ENCODE assay signal across 8 mouse cellular contexts in genomic region chr13:23555839-23556416, GRCm38 (mm10). TPM values are rescaled to one million over a fixed set of nuclear protein-coding genes. Genes with fewer than 3 reads are reported as not detected.
A peak's percentile ranks its signal among the peaks of the same experiment; 100 is the strongest.
DNase-seq lines count a peak whose midpoint lies in the region; ATAC-seq and TF ChIP-seq lines count a peak whose summit lies in the region.

No protein-coding gene starts in this region.

- peak; percentile 87 for DNase-seq in CD4-positive, CD25-positive, alpha-beta regulatory T cell, adult 2 months (ENCODE audit: low read depth, low spot score)
- peak; percentile 45 to 61 for DNase-seq in adrenal gland, postnatal 36 days
- DNase-seq in kidney, postnatal 0 days (ENCODE audit: low spot score) = peak; percentile 99
- peak; percentile 91 for DNase-seq in liver, adult 2 months (ENCODE audit: extremely low read depth, low read depth, low spot score)
- peak; percentile 54 for DNase-seq in testis, postnatal 10 days (ENCODE audit: low spot score)

- no peaks in the 10 kb centered on the region for H3K36me3 ChIP-seq in embryonic facial prominence, embryonic 15.5 days
- H3K36me3 ChIP-seq in heart, embryonic 13.5 days = no peaks in the 10 kb centered on the region
- H3K36me3 ChIP-seq in kidney, postnatal 0 days (ENCODE audit: insufficient read depth, low read length) = no peaks in the 10 kb centered on the region
- no peaks in the 10 kb centered on the region for H3K36me3 ChIP-seq in liver, adult 2 months (ENCODE audit: control insufficient read depth, insufficient read depth, low read length)

- under 1% methylated on average over 18 of the region's 18 CpGs for WGBS in embryonic facial prominence, embryonic 15.5 days
- WGBS in heart, embryonic 13.5 days = under 1% methylated on average over 18 of the region's 18 CpGs
- WGBS in kidney, postnatal 0 days = under 1% methylated on average over 18 of the region's 18 CpGs
- under 1% methylated on average over 18 of the region's 18 CpGs for WGBS in liver, adult 2 months

- peak; percentile 77 for ATAC-seq in embryonic facial prominence, embryonic 15.5 days (ENCODE audit: insufficient number of reproducible peaks, low FRiP score, low TSS enrichment, low read depth)
- ATAC-seq in heart, embryonic 13.5 days (ENCODE audit: extremely low read depth, insufficient number of reproducible peaks, low FRiP score, low TSS enrichment) = peak; percentile 66
- ATAC-seq in kidney, postnatal 0 days (replicated peaks; ENCODE audit: low FRiP score, low read depth) = peak; percentile 71
- peak; percentile 67 for ATAC-seq in monocyte, adult 5-6 weeks (replicated peaks; ENCODE audit: insufficient number of reproducible peaks, low FRiP score, low TSS enrichment, poor library complexity, severe bottlenecking)

- peak overlapping the region; percentile 58 for H3K9ac ChIP-seq in embryonic facial prominence, embryonic 15.5 days
- H3K9ac ChIP-seq in heart, embryonic 13.5 days = peak overlapping the region; percentile 96
- peak overlapping the region; percentile 88 for H3K9ac ChIP-seq in kidney, postnatal 0 days (ENCODE audit: low read depth, low read length)
- H3K9ac ChIP-seq in liver, adult 2 months (ENCODE audit: low read depth, low read length) = peak overlapping the region; percentile 43

- H3K9me3 ChIP-seq in embryonic facial prominence, embryonic 15.5 days (replicated peaks) = no peaks in the 10 kb centered on the region
- no peaks in the 10 kb centered on the region for H3K9me3 ChIP-seq in heart, embryonic 13.5 days
- no peaks in the 10 kb centered on the region for H3K9me3 ChIP-seq in kidney, postnatal 0 days (replicated peaks; ENCODE audit: low read length)

- TF ChIP-seq CTCF in kidney, postnatal 0 days (IDR thresholded peaks at IDR 0.05; ENCODE audit: low read depth) = no peak
- no peak for TF ChIP-seq CTCF in liver, adult 2 months (IDR thresholded peaks at IDR 0.05; ENCODE audit: low read depth, low read length)

- H3K79me2 ChIP-seq in liver, adult 2 months (ENCODE audit: control insufficient read depth, insufficient read depth, low read length) = no peaks in the 10 kb centered on the region

- H3K27ac ChIP-seq in embryonic facial prominence, embryonic 15.5 days (replicated peaks) = peak overlapping the region; percentile 98
- peak overlapping the region; percentile 98 for H3K27ac ChIP-seq in heart, embryonic 13.5 days (replicated peaks)
- peak overlapping the region; percentile 98 for H3K27ac ChIP-seq in kidney, postnatal 0 days
- peak overlapping the region; percentile 24 for H3K27ac ChIP-seq in liver, adult 2 months (replicated peaks; ENCODE audit: insufficient read depth, low read depth, low read length)

- H3K4me2 ChIP-seq in embryonic facial prominence, embryonic 15.5 days (replicated peaks) = peak overlapping the region; percentile 93
- H3K4me2 ChIP-seq in heart, embryonic 13.5 days = peak overlapping the region; percentile 99
- peak overlapping the region; percentile 95 for H3K4me2 ChIP-seq in kidney, postnatal 0 days (ENCODE audit: low read length)

- peak overlapping the region; percentile 55 for H3K4me3 ChIP-seq in embryonic facial prominence, embryonic 15.5 days (replicated peaks)
- H3K4me3 ChIP-seq in heart, embryonic 13.5 days = peak overlapping the region; percentile 69
- H3K4me3 ChIP-seq in kidney, postnatal 0 days (replicated peaks; ENCODE audit: low read depth, low read length) = peak overlapping the region; percentile 44
- H3K4me3 ChIP-seq in liver, adult 2 months (ENCODE audit: insufficient read depth, low read depth, low read length) = peak overlapping the region; percentile 66

- H3K4me1 ChIP-seq in embryonic facial prominence, embryonic 15.5 days = peaks cover 22% of the 10 kb centered on the region
- peaks cover 26% of the 10 kb centered on the region for H3K4me1 ChIP-seq in heart, embryonic 13.5 days
- H3K4me1 ChIP-seq in kidney, postnatal 0 days (replicated peaks; ENCODE audit: insufficient read depth, low read length) = no peaks in the 10 kb centered on the region
- 0 out of 2 replicates have a peak, but pooled peaks cover 2% of the 10 kb centered on the region for H3K4me1 ChIP-seq in liver, adult 2 months (ENCODE audit: control insufficient read depth, insufficient read depth, low read length)

- TF ChIP-seq POLR2A in liver, adult 2 months (IDR thresholded peaks at IDR 0.05; ENCODE audit: extremely low read depth, insufficient read depth, low read length) = no peak

- H3K27me3 ChIP-seq in embryonic facial prominence, embryonic 15.5 days = no peaks in the 10 kb centered on the region
- H3K27me3 ChIP-seq in heart, embryonic 13.5 days (replicated peaks) = no peaks in the 10 kb centered on the region
- no peaks in the 10 kb centered on the region for H3K27me3 ChIP-seq in kidney, postnatal 0 days (ENCODE audit: insufficient read depth, low read length)
- no peaks in the 10 kb centered on the region for H3K27me3 ChIP-seq in liver, adult 2 months (ENCODE audit: control insufficient read depth, insufficient read depth, low read length)

RNA-seq across cellular contexts. Expression of gene Hist1h1d, which starts 2.9 kb away (rescaled TPM):
- 1 to 10 TPM; 4.5 to 4.9 TPM for total RNA-seq in adrenal gland, postnatal 36 days (2021)
- polyA plus RNA-seq in embryonic facial prominence, embryonic 15.5 days (2015; fragmentation: Nextera tagmentation; extraction: Ambion mirVana) = 0.44 and 0.55 TPM in 2 replicates
- 0.23 and 0.29 TPM in 2 replicates for polyA plus RNA-seq in heart, embryonic 13.5 days (2015; fragmentation: Nextera tagmentation; extraction: Ambion mirVana)
- 0.22 and 0.23 TPM in 2 replicates for polyA plus RNA-seq in kidney, postnatal 0 days (2015; fragmentation: Nextera tagmentation; extraction: Ambion mirVana)
- total RNA-seq in liver, adult 2 months (2014; rRNA removed) = 2.5 and 3.0 TPM in 2 replicates
- 0.02 and 0.12 TPM in 2 replicates for polyA plus RNA-seq in liver, adult 2 months (2012; rRNA removed)
- 16.3 to 25.9 TPM (median 21.9 TPM) in 3 replicates for total RNA-seq in monocyte, adult 5-6 weeks (2017)

RNA-seq across cellular contexts. Expression of gene Hist1h4f, which starts 4.5 kb away (rescaled TPM):
- 100 to 1,000 TPM; 112 to 118 TPM for total RNA-seq in adrenal gland, postnatal 36 days (2021)
- polyA plus RNA-seq in embryonic facial prominence, embryonic 15.5 days (2015; fragmentation: Nextera tagmentation; extraction: Ambion mirVana) = 1.1 and 1.7 TPM in 2 replicates
- not detected in 2 replicates for polyA plus RNA-seq in heart, embryonic 13.5 days (2015; fragmentation: Nextera tagmentation; extraction: Ambion mirVana)
- 0.58 TPM in 1 of 2 replicates, not detected in the other for polyA plus RNA-seq in kidney, postnatal 0 days (2015; fragmentation: Nextera tagmentation; extraction: Ambion mirVana)
- total RNA-seq in liver, adult 2 months (2014; rRNA removed) = 77.8 and 101 TPM in 2 replicates
- polyA plus RNA-seq in liver, adult 2 months (2012; rRNA removed) = 0.97 TPM in 1 of 2 replicates, not detected in the other
- total RNA-seq in monocyte, adult 5-6 weeks (2017) = 42.2 to 123 TPM (median 49.9 TPM) in 3 replicates

RNA-seq across cellular contexts. Expression of gene Hist1h3e, which starts 6.2 kb away (rescaled TPM):
- 10 to 100 TPM; 56.1 to 72.9 TPM for total RNA-seq in adrenal gland, postnatal 36 days (2021)
- polyA plus RNA-seq in embryonic facial prominence, embryonic 15.5 days (2015; fragmentation: Nextera tagmentation; extraction: Ambion mirVana) = 3.7 and 4.4 TPM in 2 replicates
- polyA plus RNA-seq in heart, embryonic 13.5 days (2015; fragmentation: Nextera tagmentation; extraction: Ambion mirVana) = 1.5 and 2.2 TPM in 2 replicates
- 3.9 and 5.0 TPM in 2 replicates for polyA plus RNA-seq in kidney, postnatal 0 days (2015; fragmentation: Nextera tagmentation; extraction: Ambion mirVana)
- total RNA-seq in liver, adult 2 months (2014; rRNA removed) = 19.9 and 26.8 TPM in 2 replicates
- 2.1 and 2.6 TPM in 2 replicates for polyA plus RNA-seq in liver, adult 2 months (2012; rRNA removed)
- 12.4 to 48.1 TPM (median 39.4 TPM) in 3 replicates for total RNA-seq in monocyte, adult 5-6 weeks (2017)

RNA-seq across cellular contexts. Expression of gene Hist1h3f, which starts 12.1 kb away (rescaled TPM):
- 10 to 100 TPM; 23.4 to 24.4 TPM for total RNA-seq in adrenal gland, postnatal 36 days (2021)
- polyA plus RNA-seq in embryonic facial prominence, embryonic 15.5 days (2015; fragmentation: Nextera tagmentation; extraction: Ambion mirVana) = 0.25 and 0.37 TPM in 2 replicates
- 0.28 and 0.48 TPM in 2 replicates for polyA plus RNA-seq in heart, embryonic 13.5 days (2015; fragmentation: Nextera tagmentation; extraction: Ambion mirVana)
- polyA plus RNA-seq in kidney, postnatal 0 days (2015; fragmentation: Nextera tagmentation; extraction: Ambion mirVana) = 0.71 and 0.83 TPM in 2 replicates
- 11.1 and 14.2 TPM in 2 replicates for total RNA-seq in liver, adult 2 months (2014; rRNA removed)
- 0.29 and 0.30 TPM in 2 replicates for polyA plus RNA-seq in liver, adult 2 months (2012; rRNA removed)
- 0.53 to 21.8 TPM (median 16.4 TPM) in 3 replicates for total RNA-seq in monocyte, adult 5-6 weeks (2017)

RNA-seq across cellular contexts. Expression of gene Hist1h2bh, which starts 12.7 kb away (rescaled TPM):
- total RNA-seq in adrenal gland, postnatal 36 days (2021) = 1 to 10 TPM; 4.2 to 4.7 TPM
- 1.0 and 1.1 TPM in 2 replicates for polyA plus RNA-seq in embryonic facial prominence, embryonic 15.5 days (2015; fragmentation: Nextera tagmentation; extraction: Ambion mirVana)
- 0.32 and 0.52 TPM in 2 replicates for polyA plus RNA-seq in heart, embryonic 13.5 days (2015; fragmentation: Nextera tagmentation; extraction: Ambion mirVana)
- polyA plus RNA-seq in kidney, postnatal 0 days (2015; fragmentation: Nextera tagmentation; extraction: Ambion mirVana) = 0.37 and 0.43 TPM in 2 replicates
- 1.3 and 1.5 TPM in 2 replicates for total RNA-seq in liver, adult 2 months (2014; rRNA removed)
- polyA plus RNA-seq in liver, adult 2 months (2012; rRNA removed) = 0.07 and 0.09 TPM in 2 replicates
- 0.21 to 4.4 TPM (median 2.1 TPM) in 3 replicates for total RNA-seq in monocyte, adult 5-6 weeks (2017)

Comparison
In these comparisons a context has a peak if more than half of its experiments do, and no peak if none do; other contexts are left out.
1. Peak in every context shown above with its lines: DNase-seq, ATAC-seq, H3K4me3 ChIP-seq and H3K27ac ChIP-seq.
2. H3K27ac ChIP-seq: peak in every context shown above with its lines; median percentile 98 in embryonic facial prominence, embryonic 15.5 days; 98 in heart, embryonic 13.5 days; 98 in kidney, postnatal 0 days; 24 in liver, adult 2 months.
3. H3K9ac ChIP-seq: peak in every context shown above with its lines; median percentile 96 in heart, embryonic 13.5 days; 88 in kidney, postnatal 0 days; 58 in embryonic facial prominence, embryonic 15.5 days; 43 in liver, adult 2 months.